Comparison of ENCODE assay signal across 8 mouse cellular contexts in the genomic region with DNA sequence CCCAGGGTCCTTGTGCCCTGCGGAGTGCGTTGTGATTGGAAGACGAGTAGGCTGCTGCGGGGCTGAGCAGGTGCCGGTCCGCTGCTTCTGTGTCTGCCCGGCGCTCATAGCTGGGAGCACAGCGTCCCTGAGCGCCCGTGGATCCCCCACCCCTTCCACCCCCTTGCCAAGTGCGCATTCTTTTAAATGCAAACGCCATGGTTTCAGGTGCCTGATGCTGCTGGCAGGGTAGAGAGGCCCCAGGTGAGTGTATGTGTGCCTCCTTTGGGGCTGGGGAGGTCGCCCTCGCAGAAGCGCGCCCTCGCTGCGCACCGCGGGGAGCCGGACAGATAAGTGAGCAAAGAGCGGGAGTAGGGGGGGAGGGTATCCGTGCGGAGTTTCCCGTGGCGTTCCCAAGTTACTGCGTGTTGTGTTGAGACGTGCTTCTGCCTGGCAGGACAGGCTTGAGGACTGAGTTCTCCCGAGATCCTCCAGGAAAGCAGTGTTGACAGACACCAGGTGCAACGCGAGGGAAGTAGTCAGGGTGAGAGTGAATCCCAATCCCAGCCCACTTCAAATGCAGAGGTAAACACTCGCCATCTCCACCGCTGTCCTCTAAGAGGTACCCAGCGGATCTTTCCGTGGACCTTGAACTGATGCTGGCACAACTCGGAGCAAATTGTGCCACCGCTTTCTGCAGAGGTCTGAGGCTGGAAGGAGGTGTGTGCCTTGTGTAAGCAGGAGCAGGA. TPM values are rescaled to one million over a fixed set of nuclear protein-coding genes. Genes with fewer than 3 reads are reported as not detected.
DNase-seq lines count a peak whose midpoint lies in the region; ATAC-seq lines count a peak whose summit lies in the region.
"Had no signal": no experiment of that assay in that cellular context is flagged by ENCODE, and none has a peak within 500 bp of the region (broad histone marks: within the 10 kb centered on the region; RNA-seq: fewer than 3 reads in every experiment).

No protein-coding gene starts in this region.

- peak overlapping the region; percentile 67 for H3K4me3 ChIP-seq in forebrain, embryonic 13.5 days
- peak overlapping the region; percentile 52 for H3K4me3 ChIP-seq in midbrain, embryonic 15.5 days

- no peaks in the 10 kb centered on the region for H3K36me3 ChIP-seq in forebrain, embryonic 13.5 days (ENCODE audit: poor library complexity, severe bottlenecking)
- H3K36me3 ChIP-seq in midbrain, embryonic 15.5 days (replicated peaks), result no peaks in the 10 kb centered on the region

- WGBS in forebrain, embryonic 13.5 days, result under 1% methylated on average over 38 of the region's 38 CpGs
- WGBS in midbrain, embryonic 15.5 days, result under 1% methylated on average over 38 of the region's 38 CpGs

- DNase-seq in Muller cell, postnatal 12 days (ENCODE audit: inconsistent ontology term), result peak; percentile 10
- DNase-seq in layer of hippocampus, postnatal 14 days (ENCODE audit: low spot score in 2 of 2), result peak; percentile 3 to 21
- DNase-seq in adipocyte (ENCODE audit: low spot score), result no peak

- H3K27ac ChIP-seq in forebrain, embryonic 13.5 days, result peak overlapping the region; percentile 78
- H3K27ac ChIP-seq in midbrain, embryonic 15.5 days, result peak overlapping the region; percentile 89

- H3K4me1 ChIP-seq in forebrain, embryonic 13.5 days, result peaks cover 20% of the 10 kb centered on the region
- H3K4me1 ChIP-seq in midbrain, embryonic 15.5 days, result peaks cover 19% of the 10 kb centered on the region

- peak; percentile 65 for ATAC-seq in cerebellum, adult (ENCODE audit: insufficient number of reproducible peaks, low FRiP score, low TSS enrichment)
- peak; percentile 90 for ATAC-seq in forebrain, embryonic 13.5 days
- peak; percentile 92 for ATAC-seq in midbrain, embryonic 15.5 days (replicated peaks)
- ATAC-seq in megakaryocyte, adult 5-6 weeks (ENCODE audit: poor library complexity, severe bottlenecking), result no peak

- no peaks in the 10 kb centered on the region for H3K9me3 ChIP-seq in forebrain, embryonic 13.5 days (replicated peaks)
- no peaks in the 10 kb centered on the region for H3K9me3 ChIP-seq in midbrain, embryonic 15.5 days

- H3K27me3 ChIP-seq in forebrain, embryonic 13.5 days, result no peaks in the 10 kb centered on the region
- H3K27me3 ChIP-seq in midbrain, embryonic 15.5 days (replicated peaks), result no peaks in the 10 kb centered on the region

- peak overlapping the region; percentile 72 for H3K9ac ChIP-seq in forebrain, embryonic 13.5 days
- H3K9ac ChIP-seq in midbrain, embryonic 15.5 days, result peak overlapping the region; percentile 45

- peak overlapping the region; percentile 91 for H3K4me2 ChIP-seq in forebrain, embryonic 13.5 days
- H3K4me2 ChIP-seq in midbrain, embryonic 15.5 days, result peak overlapping the region; percentile 59

RNA-seq across cellular contexts. Expression of gene Cdh7, which starts 0.7 kb away (rescaled TPM):
- 10.8 and 11.8 TPM in 2 replicates for polyA plus RNA-seq in forebrain, embryonic 13.5 days (2015; fragmentation: Nextera tagmentation; extraction: Ambion mirVana)
- total RNA-seq in layer of hippocampus, postnatal 14 days (2021), result 1 to 10 TPM; 3.7 to 4.6 TPM
- polyA plus RNA-seq in midbrain, embryonic 15.5 days (2015; fragmentation: Nextera tagmentation; extraction: Ambion mirVana), result 17.9 and 19.6 TPM in 2 replicates
- not detected in 2 replicates for total RNA-seq in megakaryocyte, adult 5-6 weeks (2015)
- not detected in 2 replicates for total RNA-seq in megakaryocyte, adult 5-6 weeks (2017)
- total RNA-seq: common myeloid progenitor, adult 5-6 weeks had no signal

Comparison
In these comparisons a context has a peak if more than half of its experiments do, and no peak if none do; other contexts are left out.
1. RNA of gene Cdh7, which starts 0.7 kb away (total RNA-seq): 3.7 to 4.6 TPM in layer of hippocampus, postnatal 14 days; not detected in megakaryocyte, adult 5-6 weeks; every median in the first group is over 4 times any median in the second.